Mouse (Mus musculus): ENCODE data around the gene AC129217.1.
A peak's percentile ranks its signal among the peaks of the same experiment; 100 is the strongest.

DNA sequence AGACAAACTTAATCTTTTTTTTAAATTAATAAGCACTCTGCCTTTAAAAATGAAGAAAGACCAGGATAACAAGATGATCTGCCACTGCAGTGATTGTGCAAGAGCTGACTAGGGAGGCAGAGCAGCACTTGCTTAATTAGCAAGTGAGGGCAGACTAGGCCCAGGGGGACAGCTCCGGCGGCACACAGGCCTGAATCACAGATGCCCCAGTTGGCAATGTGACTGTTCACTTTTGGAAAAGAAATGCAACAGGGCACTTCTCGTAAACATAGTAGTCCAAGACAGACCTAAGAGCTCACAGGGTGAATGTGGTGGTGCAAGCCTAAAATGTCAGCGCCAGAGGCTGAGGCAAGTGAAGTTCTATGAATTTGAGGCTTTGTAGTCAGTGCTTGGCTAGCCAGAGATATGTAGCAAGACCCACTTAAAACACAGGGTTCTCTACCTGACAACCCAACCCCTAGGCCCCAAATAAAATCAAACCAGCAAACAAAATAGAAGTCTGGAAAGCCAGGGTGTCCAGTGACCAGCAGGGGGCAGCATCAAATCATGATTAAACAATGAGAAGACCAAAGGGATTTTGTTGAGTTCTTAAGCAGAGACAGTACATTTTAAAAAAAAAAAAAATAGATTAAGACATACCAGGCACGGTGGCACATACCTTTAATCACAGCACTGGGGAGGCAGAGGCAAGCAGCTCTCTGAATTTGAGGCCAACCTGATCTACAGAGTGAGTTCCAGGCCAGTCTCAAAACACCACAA lies 15.0 kb downstream of the AC129217.1 start:
- TF ChIP-seq GATA2 (IDR thresholded peaks at IDR 0.05; ENCODE audit: borderline replicate concordance, low read depth, low read length): no peak
- TF ChIP-seq CTCF (IDR thresholded peaks at IDR 0.05; ENCODE audit: low read depth, low read length): peak; percentile 52
- no peak for TF ChIP-seq TAL1 (conservative IDR thresholded peaks at IDR 0.05; ENCODE audit: low read depth, low read length)
- TF ChIP-seq GATA1 (IDR thresholded peaks at IDR 0.05; ENCODE audit: borderline replicate concordance, low read length): no peak
- TF ChIP-seq POLR2AphosphoS5 (IDR thresholded peaks at IDR 0.05; ENCODE audit: insufficient replicate concordance, low read depth, low read length): no peak

All from G1E (cell line).